Mouse (Mus musculus): Measurements from ENCODE around the gene Slc24a5.
"Not testable (repeated sequence)": the region's sequence is repeated elsewhere in the genome, so short reads cannot be mapped to it uniquely, and the experiment has no call there.

Slc24a5 gene

DNA sequence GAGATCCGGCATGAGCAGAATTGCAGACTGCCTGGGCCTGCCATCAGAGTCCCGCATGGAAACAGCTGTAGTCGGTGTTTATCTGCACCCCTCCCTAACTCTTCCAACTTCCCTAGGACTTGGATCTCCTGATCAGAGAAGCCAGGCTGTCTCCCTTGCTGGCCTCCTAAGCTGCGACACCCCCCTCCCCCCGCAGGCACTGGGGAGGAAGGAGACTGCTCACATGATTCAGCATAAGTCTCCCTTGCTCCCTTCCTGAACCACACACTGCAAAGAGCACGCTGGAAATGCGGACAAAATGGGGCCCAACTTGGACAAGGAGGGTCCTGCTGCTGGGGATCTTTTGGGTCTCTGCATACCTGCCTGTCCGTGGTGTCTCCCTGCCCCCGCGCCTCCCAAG is at the start of gene Slc24a5:
TSS of gene Slc24a5 (plus strand) at position 231 of the 400 bp plus-strand sequence.
- no peak for DNase-seq (ENCODE audit: inconsistent age in 2 of 2, low spot score in 1 of 2)

DNA sequence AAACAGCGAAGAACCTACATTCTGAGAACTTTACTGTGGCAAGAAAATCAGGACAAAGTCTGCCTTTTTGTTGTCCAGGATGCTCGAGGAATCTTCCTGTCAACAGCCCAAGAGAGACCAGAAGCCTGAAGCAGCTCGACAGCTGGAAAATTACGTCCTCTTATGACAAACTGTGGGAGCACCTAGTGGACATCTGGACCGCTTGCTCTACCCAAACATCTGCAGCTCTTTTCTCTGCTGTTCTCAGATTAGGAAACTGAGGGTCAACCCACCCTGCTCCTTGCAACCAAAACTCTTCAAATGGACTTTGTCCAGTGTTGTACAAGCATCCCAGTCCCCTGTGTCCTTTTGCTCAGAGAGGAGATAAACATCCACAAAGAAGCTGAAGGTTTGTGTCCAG is 43.5 kb upstream of the Slc24a5 start:
- DNase-seq (ENCODE audit: inconsistent age in 2 of 2, low spot score in 1 of 2), result no peak

DNA sequence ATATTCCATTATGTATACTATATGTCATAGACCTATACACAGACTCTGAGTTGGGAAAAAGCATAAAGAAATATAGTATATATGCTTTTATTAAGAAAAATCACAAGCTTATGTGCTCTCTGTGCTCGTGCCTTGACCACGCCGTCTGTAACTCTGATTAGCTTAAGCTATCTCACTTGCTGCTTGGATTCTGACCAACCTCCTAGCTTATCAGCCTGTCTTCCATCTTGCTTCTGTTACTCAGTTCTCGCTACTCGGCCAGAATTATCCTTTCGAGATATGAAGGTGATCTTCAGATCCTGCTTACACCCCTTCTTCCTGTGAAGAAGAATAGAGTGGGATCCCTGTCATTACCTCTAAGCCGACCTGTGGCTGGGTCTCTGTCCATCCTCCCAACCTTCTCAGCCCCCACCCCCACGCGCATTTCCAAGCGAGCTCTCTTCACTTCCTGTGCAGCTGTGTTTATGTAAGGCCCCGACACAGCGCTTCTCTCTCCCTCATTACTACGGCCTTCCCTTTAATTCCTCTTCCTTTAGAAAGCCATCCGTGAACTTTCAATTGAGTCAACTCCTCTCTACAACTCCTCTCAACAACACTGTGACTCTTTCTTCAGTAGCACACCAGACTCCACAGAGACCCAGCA is 41.4 kb upstream of the Slc24a5 start:
- DNase-seq (ENCODE audit: inconsistent age in 2 of 2, low spot score in 1 of 2), result no peak

DNA sequence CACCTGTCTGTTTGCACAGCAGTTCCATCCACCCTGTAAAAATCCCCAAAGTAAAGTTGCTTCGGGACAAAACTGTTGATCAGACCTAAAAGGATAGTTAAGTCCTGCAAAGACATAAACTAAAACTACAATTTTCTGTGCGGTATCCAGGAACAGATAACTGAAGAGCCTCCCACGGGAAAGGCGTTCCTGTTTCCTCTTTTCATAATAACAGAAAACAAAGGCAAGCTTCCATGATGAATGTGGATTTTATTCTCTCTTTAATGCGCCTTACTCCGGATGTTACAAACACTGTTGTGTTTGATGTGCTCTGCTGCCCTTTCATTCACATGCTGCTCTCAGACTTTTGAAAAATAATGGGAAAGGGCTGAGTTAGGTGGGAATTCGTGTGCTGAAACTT is 37.3 kb upstream of the Slc24a5 start:
- no peak for DNase-seq (ENCODE audit: inconsistent age in 2 of 2, low spot score in 1 of 2)

DNA sequence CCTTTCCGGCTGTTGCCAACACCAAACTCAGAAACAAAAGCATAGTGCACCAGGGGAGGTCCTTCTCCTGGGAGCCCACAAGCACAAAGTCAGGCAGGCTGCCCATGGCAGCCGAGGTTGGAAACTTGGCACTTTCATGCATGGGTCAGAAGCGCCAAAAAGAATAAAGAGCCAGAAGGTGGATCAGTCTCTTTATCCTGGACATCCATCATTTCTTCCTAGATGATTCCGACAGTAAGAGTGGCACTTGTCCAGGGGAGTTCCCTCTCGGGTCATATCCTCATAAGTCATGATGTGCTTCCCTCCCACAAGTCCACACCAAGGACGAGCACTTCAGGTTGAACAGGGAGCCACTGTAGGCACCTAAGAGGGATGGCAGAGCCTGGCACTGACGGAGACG is 36.8 kb upstream of the Slc24a5 start:
- peak; percentile 7 to 34 for DNase-seq (ENCODE audit: inconsistent age in 2 of 2, low spot score in 1 of 2)

DNA sequence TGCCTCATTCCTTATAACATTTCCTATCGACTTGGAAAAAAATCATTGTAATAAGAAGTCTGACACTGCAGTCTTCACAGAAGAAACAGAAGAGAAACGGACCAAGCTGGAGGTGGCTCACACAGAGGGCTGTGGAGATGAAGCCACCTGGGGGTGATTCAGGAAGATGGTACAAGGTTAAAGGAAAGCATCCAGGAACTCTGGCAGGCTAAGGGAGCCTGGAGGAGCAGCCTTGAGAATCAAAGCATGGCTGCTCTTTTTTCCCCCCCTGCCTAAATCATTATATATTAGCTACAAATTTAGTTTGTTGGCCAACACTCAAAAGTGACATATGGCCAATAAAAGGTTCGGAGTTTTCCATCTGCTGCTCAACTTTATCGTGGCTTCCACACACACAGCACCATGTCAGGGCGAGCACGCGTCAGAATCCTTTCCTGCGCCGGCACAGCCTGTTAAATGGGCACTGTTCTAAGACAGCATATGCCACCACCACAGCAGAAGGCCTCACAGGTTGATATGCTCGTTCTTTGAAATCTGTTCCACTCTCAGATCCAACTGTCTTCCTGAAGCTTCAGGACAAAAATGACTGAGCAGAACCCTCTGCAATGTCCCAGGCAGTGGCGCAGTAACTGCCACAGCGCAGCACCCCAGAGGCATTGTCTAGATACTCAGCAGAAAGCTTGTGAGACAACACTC is 36.2 kb upstream of the Slc24a5 start:
- DNase-seq (ENCODE audit: inconsistent age in 2 of 2, low spot score in 1 of 2), result no peak

DNA sequence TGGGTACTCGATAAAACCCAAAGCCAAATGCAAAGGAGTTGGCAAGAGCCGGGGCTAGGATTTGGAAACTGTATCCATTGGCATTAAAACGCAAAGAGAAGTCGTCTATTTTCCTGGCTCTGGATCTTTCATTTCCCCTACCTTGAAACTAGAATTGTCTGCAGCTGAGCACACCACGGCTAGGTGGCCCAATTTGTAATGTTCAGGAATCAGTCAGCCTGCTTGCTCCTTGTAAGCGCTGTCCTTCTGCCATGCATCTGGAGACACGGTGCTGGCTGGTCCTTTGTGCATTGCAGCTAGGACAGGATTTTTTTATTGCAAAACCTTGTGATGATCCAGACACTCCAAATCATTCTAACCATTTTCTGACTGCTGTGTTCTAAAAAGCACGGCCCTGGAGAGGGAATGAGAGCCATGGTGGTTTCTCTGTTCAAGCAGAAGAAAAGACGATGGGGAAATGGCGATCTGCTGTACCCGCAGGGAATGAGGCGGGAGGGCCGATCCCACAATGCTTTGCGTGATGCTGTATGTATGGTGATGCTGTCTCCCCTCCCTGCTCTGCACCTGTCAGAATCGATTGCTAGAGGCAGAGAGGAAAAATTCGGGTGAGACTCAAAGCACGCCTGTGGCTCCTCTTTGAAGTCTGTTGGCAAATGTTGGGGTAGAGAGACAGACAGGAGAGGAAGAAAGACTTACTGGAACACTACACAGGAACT is 35.5 kb upstream of the Slc24a5 start:
- DNase-seq (ENCODE audit: inconsistent age in 2 of 2, low spot score in 1 of 2), result no peak

DNA sequence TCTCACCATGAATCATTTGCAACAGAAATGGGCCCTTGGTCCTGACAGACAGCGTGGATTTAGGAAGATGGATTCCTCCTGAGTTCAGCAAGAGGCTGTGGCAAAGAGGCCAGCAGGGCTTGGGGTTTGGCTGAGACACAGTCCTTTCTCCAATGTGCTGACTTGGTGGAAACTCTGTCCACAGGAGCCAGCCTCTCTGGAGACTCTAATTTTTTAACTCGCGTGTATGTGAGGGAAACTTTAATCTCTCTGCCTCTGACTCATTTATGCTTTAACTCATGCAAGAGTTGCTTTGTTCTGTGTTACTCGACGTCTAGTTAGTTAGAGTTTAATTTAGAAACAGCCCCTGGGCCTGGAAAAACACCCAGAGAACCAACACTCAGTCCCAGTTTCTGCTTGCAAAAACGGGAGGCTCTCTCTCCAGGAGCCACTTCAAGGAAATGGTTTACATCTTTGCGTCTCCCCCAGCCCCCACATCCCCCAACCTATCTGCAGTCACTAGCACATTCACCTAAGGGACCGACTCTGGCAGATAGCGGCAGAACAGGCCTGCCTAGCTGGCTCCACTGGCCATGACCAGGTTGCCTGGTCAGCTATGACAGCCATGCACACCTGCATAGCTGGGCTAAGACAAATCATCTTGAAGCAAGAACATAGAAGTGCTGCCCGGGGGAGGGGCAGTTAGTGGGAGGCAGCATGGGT is 34.7 kb upstream of the Slc24a5 start:
- no peak for DNase-seq (ENCODE audit: inconsistent age in 2 of 2, low spot score in 1 of 2)

DNA sequence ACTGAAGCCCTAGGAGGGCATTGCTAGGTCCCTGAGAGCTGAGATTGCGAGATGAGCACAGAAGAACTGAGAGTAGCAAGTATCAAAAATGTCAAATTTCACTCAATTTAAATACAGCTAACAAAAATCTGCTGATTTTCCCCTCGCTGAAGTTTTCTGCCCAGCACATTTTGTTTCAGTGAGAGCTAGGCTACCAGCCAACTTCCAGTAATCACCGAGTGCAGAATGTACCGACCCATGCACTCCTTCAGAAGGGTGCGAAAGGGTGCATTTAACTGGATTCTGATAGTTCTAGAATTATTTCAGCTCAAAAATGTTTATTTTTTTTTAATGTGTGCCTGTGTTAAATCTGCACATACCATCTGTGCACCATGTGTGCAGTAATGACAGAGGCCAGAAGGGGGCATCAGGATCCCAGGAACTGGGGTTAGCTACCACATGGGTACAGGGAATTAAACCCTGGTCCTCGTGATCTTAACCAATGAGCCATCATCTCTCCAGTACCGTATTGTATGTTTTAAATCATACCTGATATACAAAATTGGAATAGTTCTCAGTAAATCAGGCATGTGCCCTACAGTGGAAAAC is 12.5 kb upstream of the Slc24a5 start:
- DNase-seq (ENCODE audit: inconsistent age in 2 of 2, low spot score in 1 of 2), result no peak

DNA sequence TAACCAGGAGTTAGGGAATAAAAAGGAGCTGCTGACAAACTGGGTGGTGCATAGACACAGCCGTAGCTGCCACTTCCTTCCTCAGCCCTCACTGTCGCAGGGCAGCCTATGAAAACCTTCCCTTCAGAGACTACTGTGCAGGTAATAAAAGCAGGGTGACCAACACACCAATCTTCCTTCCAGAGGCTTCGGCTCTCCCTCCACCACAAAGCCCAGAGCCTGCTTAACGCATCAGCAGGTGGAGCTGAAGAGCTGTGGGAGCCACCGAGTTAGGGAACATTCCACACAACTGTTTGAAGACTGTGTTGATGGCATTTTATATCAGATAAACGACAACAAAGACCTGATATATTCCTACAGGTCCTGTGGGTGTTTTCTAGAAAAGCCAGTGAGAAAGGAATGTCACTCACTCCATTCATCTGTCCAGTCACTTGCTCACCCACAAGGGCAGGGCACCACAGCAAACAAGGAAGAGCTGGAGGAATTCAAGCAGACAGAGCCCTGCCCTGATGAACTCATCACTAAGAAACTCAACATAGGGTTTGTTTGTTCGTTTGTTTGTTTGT is 10.6 kb upstream of the Slc24a5 start:
- DNase-seq (ENCODE audit: inconsistent age in 2 of 2, low spot score in 1 of 2), result peak; percentile 11 to 41

DNA sequence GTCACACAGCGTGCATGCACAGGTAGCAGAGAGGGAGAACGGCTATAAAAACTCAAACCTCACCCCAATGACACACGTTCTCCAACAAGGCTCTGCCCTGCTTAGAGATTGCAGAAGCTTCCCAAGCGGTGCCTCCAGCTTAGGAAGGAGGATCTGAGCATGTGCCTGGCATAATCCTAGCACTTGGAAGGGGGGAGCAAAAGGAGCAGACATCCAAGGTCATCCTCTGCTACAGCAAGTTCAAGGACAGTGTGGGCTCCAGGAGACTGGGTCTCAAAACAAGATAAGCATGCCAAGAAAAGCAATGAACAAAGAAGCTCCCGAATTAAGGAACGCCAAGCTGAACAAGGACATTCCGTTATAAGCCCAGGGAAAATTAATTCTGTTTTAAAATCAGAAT is 6.5 kb upstream of the Slc24a5 start:
- peak; percentile 10 to 22 for DNase-seq (ENCODE audit: inconsistent age in 2 of 2, low spot score in 1 of 2)

DNA sequence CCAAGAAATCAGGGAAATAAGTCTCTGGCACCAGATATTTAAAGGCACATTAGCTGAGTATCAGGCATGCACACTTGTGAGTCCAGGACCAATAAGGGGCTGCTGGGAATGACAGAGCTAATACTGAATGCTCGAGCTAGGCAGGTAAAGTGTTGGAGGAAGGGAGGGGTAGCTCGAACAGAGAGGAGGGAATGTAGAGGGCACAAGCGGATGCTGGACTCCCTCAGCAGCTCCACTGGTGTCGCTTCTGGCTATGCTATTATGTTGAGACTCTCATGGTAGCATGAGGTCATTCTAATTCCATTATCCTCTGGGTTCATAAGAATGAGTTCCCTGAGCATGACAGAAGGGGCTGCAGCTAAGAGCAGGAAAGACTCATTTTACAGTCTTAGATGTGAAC is 5.0 kb upstream of the Slc24a5 start:
- no peak for DNase-seq (ENCODE audit: inconsistent age in 2 of 2, low spot score in 1 of 2)

DNA sequence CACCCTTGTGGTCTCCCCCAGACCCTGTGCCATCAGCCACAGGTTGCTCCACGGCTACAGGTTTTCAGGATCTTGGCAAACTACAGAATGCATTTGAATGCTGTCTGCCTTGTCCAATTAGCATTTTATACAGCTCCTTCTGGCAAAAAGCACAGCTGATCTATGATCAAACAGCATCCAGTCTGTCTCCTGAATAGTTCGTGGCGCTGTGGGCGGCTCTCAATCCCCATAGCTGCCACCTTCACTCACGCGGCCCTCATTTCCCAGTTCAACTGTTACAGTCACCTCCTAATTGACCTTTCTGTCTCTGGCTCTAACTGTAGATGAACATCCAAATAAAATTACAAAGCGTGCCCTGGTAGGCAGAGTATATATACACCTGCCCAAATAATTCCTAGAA is 551 bp upstream of the Slc24a5 start:
- DNase-seq (ENCODE audit: inconsistent age in 2 of 2, low spot score in 1 of 2), result no peak

DNA sequence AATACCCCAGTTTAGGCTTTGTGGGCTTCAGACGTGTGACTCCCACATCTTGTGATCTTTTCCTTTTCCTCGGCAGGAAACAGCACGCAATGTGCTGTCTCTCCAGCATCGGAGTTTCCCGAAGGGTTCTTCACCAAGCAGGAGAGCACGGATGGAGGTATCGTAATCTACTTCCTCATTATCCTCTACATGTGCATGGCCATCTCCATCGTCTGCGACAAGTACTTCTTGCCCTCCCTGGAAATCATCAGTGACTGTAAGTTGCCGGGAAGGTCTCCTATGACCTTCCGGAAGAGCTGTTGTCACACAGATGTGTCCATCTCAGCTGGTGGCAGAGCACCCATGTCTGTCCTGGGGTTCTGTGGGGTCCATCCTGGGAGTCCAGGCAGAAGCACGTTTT is 772 bp downstream of the Slc24a5 start:
- no peak for DNase-seq (ENCODE audit: inconsistent age in 2 of 2, low spot score in 1 of 2)

DNA sequence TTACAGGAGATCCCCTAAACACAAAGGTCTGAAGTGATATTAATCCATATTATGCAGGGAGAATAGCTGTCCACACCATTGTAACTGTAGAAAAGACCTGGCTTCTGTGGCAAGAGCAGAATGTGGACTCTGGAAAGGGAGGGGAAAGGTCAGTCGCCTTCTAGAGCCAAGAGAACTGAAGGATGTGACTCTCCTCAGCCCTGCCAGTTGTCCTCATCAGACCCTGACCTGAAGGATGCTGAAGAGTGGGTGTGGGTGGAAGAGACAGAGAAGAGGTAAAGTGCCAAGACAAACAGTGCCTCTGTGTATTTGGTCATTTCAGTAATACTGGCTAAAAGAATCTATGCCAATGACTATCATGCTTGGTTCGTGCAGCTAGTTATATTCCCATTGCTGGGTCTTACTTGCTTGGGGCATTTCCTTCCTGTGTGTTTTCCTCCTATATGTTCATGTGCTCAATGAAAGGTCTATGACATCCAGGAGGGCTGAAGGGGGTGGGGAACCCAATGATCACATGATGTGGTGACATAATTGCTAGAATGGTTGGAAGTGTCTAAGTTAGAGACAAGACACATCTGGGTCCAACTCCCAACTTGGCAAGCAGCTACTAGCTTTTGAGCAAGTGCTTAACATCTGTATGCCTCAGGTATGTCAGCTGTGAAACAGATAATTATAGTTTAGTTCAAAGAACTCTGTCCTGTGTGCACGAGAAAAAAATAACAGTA is 5.3 kb downstream of the Slc24a5 start:
- no peak for DNase-seq (ENCODE audit: inconsistent age in 2 of 2, low spot score in 1 of 2)

DNA sequence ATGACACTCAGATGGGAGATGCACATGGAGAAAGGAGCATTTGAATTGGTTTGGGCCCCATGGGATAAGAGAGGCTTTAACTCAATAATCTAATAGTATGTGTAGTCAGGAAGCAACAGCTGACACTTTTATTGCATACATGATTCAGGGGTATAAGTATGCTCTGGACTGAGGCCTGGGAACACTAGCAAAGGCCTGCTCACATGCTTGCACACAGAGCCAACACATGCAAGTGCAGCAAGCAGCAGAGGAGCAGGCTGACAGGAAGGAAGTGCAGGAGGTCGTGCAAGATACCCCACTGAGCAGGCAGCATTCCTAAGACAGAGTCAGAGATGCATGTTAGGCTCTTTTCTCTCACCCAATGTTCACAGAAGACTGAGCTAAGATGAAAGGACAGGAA is 16.0 kb downstream of the Slc24a5 start:
- DNase-seq (ENCODE audit: inconsistent age in 2 of 2, low spot score in 1 of 2), result no peak

DNA sequence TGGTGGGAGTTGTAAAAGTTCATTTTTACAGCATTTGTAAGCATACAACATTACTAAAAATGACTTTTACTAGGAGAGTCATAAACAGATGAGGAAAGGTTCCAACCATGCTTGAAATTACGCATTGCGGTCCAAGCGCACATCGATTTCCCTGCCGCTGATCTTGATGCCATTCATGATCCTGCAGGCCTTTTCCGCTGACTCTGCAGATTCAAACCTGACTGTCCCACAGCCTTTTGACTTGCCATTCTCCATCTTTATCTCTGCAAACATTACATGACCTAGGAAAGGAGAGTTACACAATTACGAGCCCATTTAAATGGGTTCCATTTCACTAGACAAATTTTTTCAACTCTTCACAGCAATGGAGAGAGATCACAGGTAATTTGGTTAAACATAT is 20.8 kb downstream of the Slc24a5 start:
- no peak for DNase-seq (ENCODE audit: inconsistent age in 2 of 2, low spot score in 1 of 2)

DNA sequence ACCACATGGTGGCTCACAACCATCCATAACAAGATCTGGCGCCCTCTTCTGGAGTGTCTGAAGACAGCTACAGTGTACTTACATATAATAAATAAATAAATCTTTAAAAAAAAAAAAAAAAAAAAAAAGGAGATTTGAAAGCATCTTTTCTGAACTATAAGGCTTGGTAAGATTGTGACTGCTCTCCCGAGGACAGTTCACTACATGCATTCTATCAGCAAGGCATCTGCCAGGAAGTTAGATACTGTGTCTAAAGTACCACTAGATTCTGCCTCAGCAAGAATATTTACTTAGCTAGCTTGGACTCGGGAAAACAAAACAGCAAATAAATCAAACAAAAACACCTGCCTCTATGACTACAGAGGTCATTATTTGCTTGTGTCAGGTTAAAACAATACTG is 24.2 kb downstream of the Slc24a5 start:
- DNase-seq (ENCODE audit: inconsistent age in 2 of 2, low spot score in 1 of 2), result not testable (repeated sequence)

DNA sequence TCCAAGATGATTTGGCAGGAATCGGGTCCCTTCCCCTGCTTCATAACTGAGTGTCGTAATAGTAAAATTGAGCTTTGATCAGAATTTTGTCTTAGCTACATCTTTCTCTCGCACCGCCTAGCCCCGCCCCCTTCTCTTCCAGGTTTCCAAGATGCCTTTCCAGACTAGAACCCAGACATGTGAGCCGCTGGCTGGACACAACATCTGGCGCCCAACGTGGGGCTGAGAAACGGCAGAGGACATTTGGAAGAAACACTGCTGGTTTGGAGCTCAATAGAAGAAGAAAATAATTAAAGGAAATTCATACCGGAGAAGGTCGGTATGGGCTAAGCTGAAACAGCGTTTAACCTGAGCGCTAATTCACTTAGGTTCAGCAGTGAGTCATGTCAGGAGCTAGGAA is 36.6 kb downstream of the Slc24a5 start:
- not testable (repeated sequence) for DNase-seq (ENCODE audit: inconsistent age in 2 of 2, low spot score in 1 of 2)

DNA sequence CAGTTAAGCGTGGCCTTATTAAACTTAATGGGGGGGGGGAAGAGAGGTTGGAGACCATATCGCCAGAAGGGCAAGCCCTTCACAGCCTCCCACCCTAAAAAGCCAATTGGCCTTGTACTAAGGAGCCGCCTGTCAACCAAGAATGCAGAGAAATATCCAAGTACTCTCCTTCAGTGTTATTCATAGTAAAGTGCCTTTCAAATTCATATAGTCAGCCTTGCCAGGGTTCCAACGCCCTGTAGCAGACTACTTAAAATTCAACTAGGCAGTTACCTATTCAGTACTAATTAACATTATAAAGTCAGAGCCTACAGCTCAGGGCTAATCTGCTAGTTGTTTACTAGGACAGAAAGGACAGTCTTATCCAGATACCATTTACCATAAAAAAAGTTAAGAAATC is 38.6 kb downstream of the Slc24a5 start:
- DNase-seq (ENCODE audit: inconsistent age in 2 of 2, low spot score in 1 of 2), result not testable (repeated sequence)

All from adrenal gland, adult (tissue).